Mouse (Mus musculus) MEL (cell line): ENCODE data around the gene Hspg2. TPM values are rescaled to one million over a fixed set of nuclear protein-coding genes. Genes with fewer than 3 reads are reported as not detected.

Experiments used
- DNase-seq: peaks from one replicate; pipeline ENCODE4 v3.0.0; 2011; ENCODE audit warnings: low read depth, low spot score
- H3K27ac ChIP-seq: 2 replicates; pipeline ENCODE4 v1.5.1; 2012; ENCODE audit warnings: low read depth, mild to moderate bottlenecking, control low read depth, low read length, moderate library complexity; ENCODE audit not compliant: control insufficient read depth
- H3K27me3 ChIP-seq, 2 experiments: fragments of 150-350 bp in 1 of 2; sonication (generic) in 1 of 2; 2 replicates each; pipeline ENCODE4 v1.6.1; 2012; ENCODE audit warnings: low read length in 2 of 2, mild to moderate bottlenecking in 2 of 2, improper control_type of control experiment in 1 of 2, moderate library complexity in 1 of 2; ENCODE audit not compliant: insufficient read depth in 2 of 2, control insufficient read depth in 1 of 2
- H3K36me3 ChIP-seq, 2 experiments: 2 replicates each; pipeline ENCODE4 v1.6.1; 2012 to 2014; ENCODE audit warnings: low read length in 2 of 2, improper control_type of control experiment in 1 of 2, inconsistent platforms in 1 of 2, mild to moderate bottlenecking in 1 of 2; ENCODE audit not compliant: insufficient read depth in 2 of 2, control insufficient read depth in 1 of 2
- H3K4me1 ChIP-seq, 2 experiments: fragments of 150-350 bp in 1 of 2; sonication (generic) in 1 of 2; 2 replicates each; pipeline ENCODE4 v1.6.1; 2012; ENCODE audit warnings: low read length in 2 of 2, improper control_type of control experiment in 1 of 2, mild to moderate bottlenecking in 1 of 2; ENCODE audit not compliant: insufficient read depth in 2 of 2, control insufficient read depth in 1 of 2
- H3K4me3 ChIP-seq, 2 experiments: fragments of 150-350 bp in 1 of 2; sonication (generic) in 1 of 2; 2 replicates each; pipeline ENCODE4 v1.5.1; 2012; ENCODE audit warnings: low read depth in 2 of 2, low read length in 2 of 2, mild to moderate bottlenecking in 2 of 2, moderate library complexity in 2 of 2, control low read depth in 1 of 2, improper control_type of control experiment in 1 of 2; ENCODE audit not compliant: control insufficient read depth in 1 of 2, insufficient read depth in 1 of 2
- H3K79me2 ChIP-seq: 2 replicates; pipeline ENCODE4 v1.6.1; 2012; ENCODE audit warnings: mild to moderate bottlenecking, low read length, moderate library complexity; ENCODE audit not compliant: control insufficient read depth, poor library complexity, insufficient read depth
- H3K9ac ChIP-seq: 2 replicates; pipeline ENCODE4 v1.6.1; 2012; ENCODE audit warnings: low read depth, mild to moderate bottlenecking, control low read depth, low read length, moderate library complexity; ENCODE audit not compliant: control insufficient read depth, poor library complexity, severe bottlenecking
- H3K9me3 ChIP-seq: fragments of 150-350 bp; sonication (generic); replicated peaks from 2 replicates; pipeline ENCODE4 v1.6.1; 2012; ENCODE audit warnings: mild to moderate bottlenecking, low read length, improper control_type of control experiment, moderate library complexity; ENCODE audit not compliant: insufficient read depth
- BHLHE40 ChIP-seq: IDR thresholded peaks from 2 replicates; pipeline ENCODE4 v1.6.1; 2012; ENCODE audit warnings: low read depth, mild to moderate bottlenecking, inconsistent platforms, low read length, improper control_type of control experiment, borderline replicate concordance
- CHD1 ChIP-seq: IDR thresholded peaks from 2 replicates; pipeline ENCODE4 v1.6.1; 2012; ENCODE audit warnings: low read depth, mild to moderate bottlenecking, inconsistent platforms, low read length, improper control_type of control experiment
- CHD2 ChIP-seq: IDR thresholded peaks from 2 replicates; pipeline ENCODE4 v1.6.1; 2011; ENCODE audit warnings: low read length, improper control_type of control experiment
- E2F4 ChIP-seq: IDR thresholded peaks from 2 replicates; pipeline ENCODE4 v1.6.1; 2011; ENCODE audit warnings: low read depth, low read length, improper control_type of control experiment, borderline replicate concordance
- ELF1 ChIP-seq: IDR thresholded peaks from 2 replicates; pipeline ENCODE4 v1.6.1; 2014; ENCODE audit warnings: low read depth, mild to moderate bottlenecking, inconsistent platforms, low read length, improper control_type of control experiment, moderate library complexity
- EP300 ChIP-seq, 2 experiments: IDR thresholded peaks; 2 replicates each; pipeline ENCODE4 v1.6.1; 2011; ENCODE audit warnings: improper control_type of control experiment in 2 of 2, low read length in 2 of 2, low read depth in 1 of 2, mild to moderate bottlenecking in 1 of 2
- ETS1 ChIP-seq: IDR thresholded peaks from 2 replicates; pipeline ENCODE4 v1.6.1; 2012; ENCODE audit warnings: low read depth, mild to moderate bottlenecking, inconsistent platforms, low read length, improper control_type of control experiment, moderate library complexity
- GABPA ChIP-seq: IDR thresholded peaks from 2 replicates; pipeline ENCODE4 v1.6.1; 2012; ENCODE audit warnings: low read depth, mild to moderate bottlenecking, inconsistent platforms, low read length, improper control_type of control experiment, moderate library complexity
- GATA1 ChIP-seq: IDR thresholded peaks from 2 replicates; pipeline ENCODE4 v1.6.1; 2011; ENCODE audit warnings: low read depth, low read length, improper control_type of control experiment
- HCFC1 ChIP-seq: IDR thresholded peaks from 2 replicates; pipeline ENCODE4 v1.6.1; 2012; ENCODE audit warnings: low read depth, mild to moderate bottlenecking, inconsistent platforms, low read length, improper control_type of control experiment, moderate library complexity
- JUND ChIP-seq: IDR thresholded peaks from 2 replicates; pipeline ENCODE4 v1.6.1; 2011; ENCODE audit warnings: low read depth, mild to moderate bottlenecking, improper control_type of control experiment, low read length
- KAT2A ChIP-seq: conservative IDR thresholded peaks from 2 replicates; pipeline ENCODE4 v1.6.1; 2012; ENCODE audit warnings: low read depth, low read length, improper control_type of control experiment, inconsistent platforms
- MEF2A ChIP-seq: IDR thresholded peaks from 2 replicates; pipeline ENCODE4 v1.6.1; 2014; ENCODE audit warnings: low read depth, mild to moderate bottlenecking, inconsistent platforms, low read length, improper control_type of control experiment; ENCODE audit not compliant: poor library complexity, insufficient replicate concordance, severe bottlenecking; ENCODE audit errors: extremely low read depth
- MYC ChIP-seq: IDR thresholded peaks from 2 replicates; pipeline ENCODE4 v1.6.1; 2011; ENCODE audit warnings: low read depth, mild to moderate bottlenecking, low read length, improper control_type of control experiment, moderate library complexity
- NELFE ChIP-seq: IDR thresholded peaks from 2 replicates; pipeline ENCODE4 v1.6.1; 2011; ENCODE audit warnings: low read depth, low read length, improper control_type of control experiment
- NRF1 ChIP-seq: IDR thresholded peaks from 2 replicates; pipeline ENCODE4 v1.6.1; 2014; ENCODE audit warnings: low read depth, mild to moderate bottlenecking, inconsistent platforms, low read length, improper control_type of control experiment, moderate library complexity; ENCODE audit not compliant: poor library complexity, insufficient read depth, severe bottlenecking
- POLR2A ChIP-seq, 2 experiments: IDR thresholded peaks; 2 replicates each; pipeline ENCODE4 v1.6.1; 2011 to 2012; ENCODE audit warnings: low read length in 2 of 2, mild to moderate bottlenecking in 2 of 2, control low read depth in 1 of 2, improper control_type of control experiment in 1 of 2, low read depth in 1 of 2, moderate library complexity in 1 of 2; ENCODE audit not compliant: control insufficient read depth in 1 of 2, insufficient read depth in 1 of 2, poor library complexity in 1 of 2
- RAD21 ChIP-seq: IDR thresholded peaks from 2 replicates; pipeline ENCODE4 v1.6.1; 2011; ENCODE audit warnings: mild to moderate bottlenecking, low read depth, low read length, improper control_type of control experiment
- SIN3A ChIP-seq: IDR thresholded peaks from 2 replicates; pipeline ENCODE4 v1.6.1; 2012; ENCODE audit warnings: low read length, improper control_type of control experiment, inconsistent platforms
- TAL1 ChIP-seq: IDR thresholded peaks from 2 replicates; pipeline ENCODE4 v1.6.1; 2012; ENCODE audit warnings: mild to moderate bottlenecking, inconsistent platforms, low read length, moderate library complexity, mixed read lengths
- TBP ChIP-seq: IDR thresholded peaks from 2 replicates; pipeline ENCODE4 v1.8.0; 2011; ENCODE audit warnings: low read depth, low read length, improper control_type of control experiment
- TCF12 ChIP-seq: IDR thresholded peaks from 2 replicates; pipeline ENCODE4 v1.6.1; 2014; ENCODE audit warnings: low read depth, mild to moderate bottlenecking, inconsistent platforms, low read length, improper control_type of control experiment, moderate library complexity
- USF1 ChIP-seq: IDR thresholded peaks from 2 replicates; pipeline ENCODE4 v1.6.1; 2014; ENCODE audit warnings: low read depth, mild to moderate bottlenecking, inconsistent platforms, low read length, improper control_type of control experiment, moderate library complexity
- USF2 ChIP-seq, 2 experiments: IDR thresholded peaks; 2 replicates each; pipeline ENCODE4 v1.6.1; 2011 to 2012; ENCODE audit warnings: improper control_type of control experiment in 2 of 2, low read length in 2 of 2, borderline replicate concordance in 1 of 2, inconsistent platforms in 1 of 2, low read depth in 1 of 2, mild to moderate bottlenecking in 1 of 2; ENCODE audit not compliant: insufficient read depth in 1 of 2
- ZKSCAN1 ChIP-seq: IDR thresholded peaks from 2 replicates; pipeline ENCODE4 v1.6.1; 2012; ENCODE audit warnings: low read depth, mild to moderate bottlenecking, inconsistent platforms, low read length, improper control_type of control experiment, moderate library complexity
- ZNF384 ChIP-seq: IDR thresholded peaks from 2 replicates; pipeline ENCODE4 v1.6.1; 2012; ENCODE audit warnings: low read depth, mild to moderate bottlenecking, inconsistent platforms, low read length, improper control_type of control experiment
- polyA plus RNA-seq, 2 experiments: library from polyadenylated mRNA; stranded (reverse) in 1 of 2; unstranded in 1 of 2; fragments of >175 nt in 1 of 2; fragments of >200 nt in 1 of 2; gene quantifications; 2 replicates each; pipeline versions ENCODE4 v1.2.1 to v1.2.4; 2012; ENCODE audit warnings: low replicate concordance in 2 of 2, low read depth in 1 of 2; ENCODE audit not compliant: insufficient read length in 2 of 2, insufficient read depth in 1 of 2, missing spikeins in 1 of 2
- total RNA-seq: library from RNA; depleted of rRNA; stranded (reverse); fragments of 300-350 nt; gene quantifications from 2 replicates; pipeline ENCODE4 v1.2.3, GENCODE M21; 2012

Hspg2 gene
- total and polyA plus RNA-seq, 3 experiments = 0.04 TPM; not detected in 1

GRCm38 (mm10) chr4:137436979-137437669 is 31.4 kb upstream of the Hspg2 start:
- Histone ChIP-seq H3K4me3 (no peak overlapping the region), H3K4me1 (peaks cover 0 to 5% of the 10 kb centered on the region in 2 experiments; a peak in 1 of 4 replicates), H3K27me3 (no peaks in the 10 kb centered on the region), H3K9me3 (no peaks in the 10 kb centered on the region), H3K27ac (no peak overlapping the region), H3K9ac (no peak overlapping the region), H3K36me3 (no peaks in the 10 kb centered on the region; a peak in 1 of 4 replicates), H3K79me2 (no peaks in the 10 kb centered on the region)
- DNase-seq = no peak
- TF ChIP-seq USF1 (no peak), CHD2 (no peak), MEF2A (no peak), KAT2A (no peak), NELFE (no peak), TAL1 (no peak), SIN3A (no peak)

DNA sequence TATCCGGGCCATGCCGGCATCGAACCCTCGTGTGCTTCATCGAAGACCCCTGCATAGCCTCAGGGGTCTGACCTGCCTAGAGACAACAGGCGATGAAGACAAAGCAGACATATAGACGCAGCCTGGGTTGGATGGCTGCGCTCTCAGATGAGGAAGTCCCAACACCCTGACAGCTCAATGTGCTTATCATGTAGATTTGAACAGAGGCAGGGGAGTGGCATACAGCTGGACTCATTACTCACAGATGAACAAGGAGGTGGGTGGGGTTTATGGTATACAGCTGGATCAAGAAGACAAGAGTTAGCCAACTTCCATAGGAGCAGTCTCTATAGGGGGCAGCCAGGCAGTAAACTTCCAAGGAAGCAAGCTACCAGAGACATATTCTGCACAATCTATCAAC is 29.7 kb upstream of the Hspg2 start:
- Histone ChIP-seq H3K4me1 (peaks cover 0 to 5% of the 10 kb centered on the region in 2 experiments; a peak in 1 of 4 replicates), H3K4me3 (no peak overlapping the region), H3K27ac (no peak overlapping the region), H3K9me3 (no peaks in the 10 kb centered on the region), H3K79me2 (no peaks in the 10 kb centered on the region), H3K36me3 (no peaks in the 10 kb centered on the region; a peak in 1 of 4 replicates), H3K9ac (no peak overlapping the region), H3K27me3 (no peaks in the 10 kb centered on the region)
- TF ChIP-seq NRF1 (no peak), ELF1 (no peak), JUND (no peak), BHLHE40 (no peak), E2F4 (no peak), HCFC1 (no peak), ETS1 (peak; percentile 70; the same call in 1 of the 2 replicates), RAD21 (no peak), MYC (no peak), MEF2A (no peak), ZNF384 (no peak), ZKSCAN1 (no peak), USF2 (IDR thresholded peaks at IDR 0.05; ENCODE audit: borderline replicate concordance in 1 of 2, insufficient read depth in 1 of 2, low read depth in 1 of 2, low read length in 2 of 2) (no peak), TCF12 (no peak), POLR2A (IDR thresholded peaks at IDR 0.05; ENCODE audit: control insufficient read depth in 1 of 2, insufficient read depth in 1 of 2, low read depth in 1 of 2, low read length in 2 of 2, poor library complexity in 1 of 2) (no peak), GABPA (no peak), CHD1 (no peak), TBP (no peak), SIN3A (peak; percentile 51; the same call in 1 of the 2 replicates), EP300 (IDR thresholded peaks at IDR 0.05; ENCODE audit: low read depth in 1 of 2, low read length in 2 of 2) (0 out of 4 replicates have a peak, but pooled peaks of 1 of the 2 experiments have one; percentile 11), NELFE (no peak), GATA1 (0 out of 2 replicates have a peak, but pooled peaks have one; percentile 15), CHD2 (no peak), USF1 (no peak)
- DNase-seq = peak; percentile 73
